Mouse (Mus musculus) liver, embryonic 14.5 days (tissue): Measurements from ENCODE around the gene Lin28b. TPM values are rescaled to one million over a fixed set of nuclear protein-coding genes. Genes with fewer than 3 reads are reported as not detected.
A peak's percentile ranks its signal among the peaks of the same experiment; 100 is the strongest.

Experiments
- ATAC-seq: fragments of 200-750 bp; cut with Nextera tagmentation; 2 replicates; pipeline ENCODE4 v1.8.0; 2017; ENCODE audit warnings: moderate number of reproducible peaks, mild to moderate bottlenecking, moderate library complexity; ENCODE audit not compliant: insufficient read depth
- DNase-seq, 3 experiments: peaks; one replicate each; pipeline ENCODE4 v3.0.0-alpha.2; 2012 to 2013; ENCODE audit warnings: low read depth in 3 of 3, low spot score in 3 of 3
- H3K27ac ChIP-seq: fragments of 300-500 bp; sonication (generic); 2 replicates; pipeline ENCODE4 v1.5.1; 2014; ENCODE audit warnings: moderate library complexity, mild to moderate bottlenecking, control low read depth, inconsistent platforms
- H3K27me3 ChIP-seq: fragments of 300-500 bp; sonication (generic); 2 replicates; pipeline ENCODE4 v1.6.1; 2014; ENCODE audit warnings: mild to moderate bottlenecking, low read length, moderate library complexity; ENCODE audit not compliant: control insufficient read depth, insufficient read depth
- H3K36me3 ChIP-seq: fragments of 300-500 bp; sonication (generic); replicated peaks from 2 replicates; pipeline ENCODE4 v1.6.1; 2014; ENCODE audit warnings: low read depth; ENCODE audit not compliant: control insufficient read depth, insufficient read depth
- H3K4me1 ChIP-seq, 2 experiments: fragments of 200-500 bp in 1 of 2; fragments of 300-500 bp in 1 of 2; sonication (generic) in 1 of 2; replicated peaks; 2 replicates each; pipeline ENCODE4 v1.6.1; 2012 to 2014; ENCODE audit warnings: antibody characterized with exemption in 1 of 2, inconsistent platforms in 1 of 2, low read length in 1 of 2; ENCODE audit not compliant: control insufficient read depth in 2 of 2, insufficient read depth in 2 of 2
- H3K4me2 ChIP-seq: fragments of 300-500 bp; sonication (generic); 2 replicates; pipeline ENCODE4 v1.6.1; 2014; ENCODE audit warnings: low read depth, mild to moderate bottlenecking, control low read depth, moderate library complexity
- H3K4me3 ChIP-seq, 2 experiments: fragments of 200-500 bp in 1 of 2; fragments of 300-500 bp in 1 of 2; sonication (generic) in 1 of 2; 2 replicates each; pipeline ENCODE4 v1.5.1; 2012 to 2014; ENCODE audit warnings: low read depth in 2 of 2, low read length in 2 of 2, mild to moderate bottlenecking in 2 of 2, control low read depth in 1 of 2, inconsistent platforms in 1 of 2, moderate library complexity in 1 of 2; ENCODE audit not compliant: insufficient read depth in 1 of 2
- H3K9ac ChIP-seq: fragments of 300-500 bp; sonication (generic); replicated peaks from 2 replicates; pipeline ENCODE4 v1.6.1; 2014; ENCODE audit warnings: mild to moderate bottlenecking, control low read depth, moderate library complexity
- H3K9me3 ChIP-seq: fragments of 300-500 bp; sonication (generic); 2 replicates; pipeline ENCODE4 v1.6.1; 2016; ENCODE audit warnings: low read length, mixed read lengths; ENCODE audit not compliant: control insufficient read depth
- CTCF ChIP-seq: IDR thresholded peaks from 2 replicates; pipeline ENCODE4 v1.5.1; 2016; ENCODE audit warnings: antibody characterized with exemption, low read depth, control low read depth
- EP300 ChIP-seq: IDR thresholded peaks from 2 replicates; pipeline ENCODE4 v1.6.1; 2016; ENCODE audit warnings: antibody characterized with exemption, low read depth
- WGBS: fragments of 180-500 bp; shearing (Covaris S2); extraction: QIAGEN DNeasy Blood & Tissue Kit; methylation state at CpG from one replicate; pipeline ENCODE4 v1.1.7; 2014; ENCODE audit not compliant: insufficient replicate concordance; 5-methylcytosine and 5-hydroxymethylcytosine counted together
- polyA plus RNA-seq, 2 experiments: library from polyadenylated mRNA; depleted of rRNA in 1 of 2; stranded (reverse) in 1 of 2; unstranded in 1 of 2; fragments of >200 nt; fragmentation: Nextera tagmentation in 1 of 2; extraction: Ambion mirVana in 1 of 2; gene quantifications; 2 replicates each; pipeline versions ENCODE4 v1.2.1 to v1.2.3; 2012 to 2014

Gene Lin28b
- polyA plus RNA-seq, 2 experiments: 5.9 to 8.8 TPM

- peaks cover 22% of the 10 kb centered on the region for H3K27me3 ChIP-seq
- DNase-seq (peak in 2 of 3 experiments; percentile 28 to 33), ATAC-seq (peak; percentile 70)
- H3K36me3 ChIP-seq: no peaks in the 10 kb centered on the region
- peak overlapping the region; percentile 35 for H3K27ac ChIP-seq
- TF ChIP-seq EP300 (no peak), CTCF (peak; percentile 30; the same call in 1 of the 2 replicates)
- peak overlapping the region; percentile 64 to 66 for H3K4me3 ChIP-seq
- H3K4me1 ChIP-seq: no peaks in the 10 kb centered on the region
- no peaks in the 10 kb centered on the region for H3K9me3 ChIP-seq
- WGBS: 1% methylated on average over 32 of the region's 32 CpGs
- H3K9ac ChIP-seq: peak overlapping the region; percentile 79
- peak overlapping the region; percentile 79 for H3K4me2 ChIP-seq
Observed at GRCm38 (mm10) chr10:45485226-45485760, 902 bp downstream of the Lin28b start.

DNA sequence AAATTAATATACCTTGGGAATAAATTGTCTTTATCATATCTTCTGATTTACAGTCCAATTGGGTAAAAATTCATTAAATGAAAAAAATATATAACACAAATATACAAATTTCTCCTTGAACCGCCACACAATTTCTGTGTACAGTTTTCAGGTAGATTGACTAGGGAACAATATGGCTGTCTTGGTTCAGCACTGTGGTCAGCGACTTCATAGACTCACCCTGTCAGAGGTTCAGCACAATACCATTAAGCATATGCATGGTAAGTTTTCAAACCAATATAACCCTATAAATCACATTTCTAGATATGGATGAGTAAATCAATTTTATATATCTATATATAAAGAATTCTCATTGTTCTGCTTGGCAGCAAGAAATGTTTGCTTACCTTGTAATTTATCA lies 3.0 kb downstream of the Lin28b start:
- Histone ChIP-seq H3K36me3 (no peaks in the 10 kb centered on the region), H3K9me3 (no peaks in the 10 kb centered on the region), H3K4me2 (no peak overlapping the region), H3K4me3 (no peak overlapping the region), H3K9ac (no peak overlapping the region), H3K4me1 (no peaks in the 10 kb centered on the region), H3K27ac (no peak overlapping the region), H3K27me3 (peaks cover 16% of the 10 kb centered on the region)
- TF ChIP-seq CTCF (no peak), EP300 (no peak)
- DNase-seq: no peak
- no peak for ATAC-seq
- 49% methylated on average over 2 of the region's 2 CpGs for WGBS

GRCm38 (mm10) chr10:45473663-45474333 lies 12.4 kb downstream of the Lin28b start:
- WGBS: under 1% methylated on average over 21 of the region's 21 CpGs
- TF ChIP-seq EP300 (no peak), CTCF (no peak)
- DNase-seq: no peak

GRCm38 (mm10) chr10:45473143-45473484 lies 13.1 kb downstream of the Lin28b start:
- 10% methylated on average over 5 of the region's 5 CpGs for WGBS
- H3K27ac ChIP-seq: no peak overlapping the region
- H3K36me3 ChIP-seq: no peaks in the 10 kb centered on the region
- H3K4me3 ChIP-seq: peak overlapping the region in 1 of 2 experiments; percentile 56; a peak in 2 of 4 replicates
- no peaks in the 10 kb centered on the region for H3K9me3 ChIP-seq
- peak overlapping the region; percentile 32; the same call in 1 of the 2 replicates for H3K9ac ChIP-seq
- DNase-seq (no peak), ATAC-seq (no peak)
- TF ChIP-seq EP300 (no peak), CTCF (no peak)
- H3K27me3 ChIP-seq: no peaks in the 10 kb centered on the region
- H3K4me2 ChIP-seq: peak overlapping the region; percentile 66
- H3K4me1 ChIP-seq: peaks cover 3 to 6% of the 10 kb centered on the region in 2 experiments; a peak in 2 of 4 replicates

More at GRCm38 (mm10) chr10:45473663-45474333, 12.4 kb downstream of the Lin28b start:
- H3K4me1 ChIP-seq: peaks cover 3 to 6% of the 10 kb centered on the region in 2 experiments; a peak in 2 of 4 replicates
- H3K9me3 ChIP-seq: no peaks in the 10 kb centered on the region
- no peaks in the 10 kb centered on the region for H3K36me3 ChIP-seq
- H3K4me2 ChIP-seq: peak overlapping the region; percentile 66
- H3K4me3 ChIP-seq: peak overlapping the region; percentile 56 to 85
- no peaks in the 10 kb centered on the region for H3K27me3 ChIP-seq
- H3K27ac ChIP-seq: no peak overlapping the region
- H3K9ac ChIP-seq: peak overlapping the region; percentile 56
- ATAC-seq: no peak

- H3K4me3 ChIP-seq: no peak overlapping the region; a peak in 1 of 4 replicates
- H3K27ac ChIP-seq: no peak overlapping the region
- H3K4me1 ChIP-seq: peaks cover 3 to 6% of the 10 kb centered on the region in 2 experiments; a peak in 2 of 4 replicates
- H3K4me2 ChIP-seq: peak overlapping the region; percentile 66
- 14% methylated on average over 6 of the region's 6 CpGs for WGBS
- H3K9ac ChIP-seq: no peak overlapping the region
- TF ChIP-seq CTCF (no peak), EP300 (no peak)
- DNase-seq: no peak
- no peaks in the 10 kb centered on the region for H3K27me3 ChIP-seq
- no peak for ATAC-seq
- H3K9me3 ChIP-seq: no peaks in the 10 kb centered on the region
- no peaks in the 10 kb centered on the region for H3K36me3 ChIP-seq
Observed at GRCm38 (mm10) chr10:45472431-45473142, 13.6 kb downstream of the Lin28b start.
